Mouse (Mus musculus): ENCODE results near the gene Meis1. TPM values are rescaled to one million over a fixed set of nuclear protein-coding genes. Genes with fewer than 3 reads are reported as not detected.

Meis1 gene
- polyA plus RNA-seq, 1 experiment from 2014 or later = 132 TPM

GRCm38 (mm10) chr11:19016481-19017220, 2.1 kb downstream of the Meis1 start:
- H3K4me1 ChIP-seq (replicated peaks; ENCODE audit: control insufficient read depth, insufficient read depth, low read length) = peaks cover 9% of the 10 kb centered on the region
- H3K27ac ChIP-seq (ENCODE audit: low read depth, low read length) = peak overlapping the region; percentile 99

GRCm38 (mm10) chr11:19015731-19016461, 2.9 kb downstream of the Meis1 start:
- peak; percentile 73 for DNase-seq (ENCODE audit: low spot score)
- Histone ChIP-seq H3K4me2 (replicated peaks; ENCODE audit: low read depth, low read length) (peak overlapping the region; percentile 92), H3K4me3 (ENCODE audit: low read depth, low read length) (peak overlapping the region; percentile 88), H3K27ac (ENCODE audit: low read depth, low read length) (peak overlapping the region; percentile 99), H3K27me3 (ENCODE audit: control insufficient read depth, insufficient read depth, low read length) (no peaks in the 10 kb centered on the region), H3K9ac (ENCODE audit: low read depth, low read length) (peak overlapping the region; percentile 99), H3K36me3 (ENCODE audit: control insufficient read depth, insufficient read depth, low read length) (peaks cover 2% of the 10 kb centered on the region; the same call in 1 of the 2 replicates), H3K9me3 (ENCODE audit: control insufficient read depth, low read length) (no peaks in the 10 kb centered on the region), H3K4me1 (replicated peaks; ENCODE audit: control insufficient read depth, insufficient read depth, low read length) (peaks cover 6% of the 10 kb centered on the region)
- under 1% methylated on average over 37 of the region's 37 CpGs for WGBS
- ATAC-seq (ENCODE audit: low FRiP score) = no peak

More at GRCm38 (mm10) chr11:19016481-19017220, 2.1 kb downstream of the Meis1 start:
- H3K4me3 ChIP-seq (ENCODE audit: low read depth, low read length) = peak overlapping the region; percentile 88
- H3K9me3 ChIP-seq (ENCODE audit: control insufficient read depth, low read length) = no peaks in the 10 kb centered on the region
- WGBS = 0% methylated on average over 10 of the region's 10 CpGs
- H3K36me3 ChIP-seq (ENCODE audit: control insufficient read depth, insufficient read depth, low read length) = peaks cover 2% of the 10 kb centered on the region; the same call in 1 of the 2 replicates
- no peaks in the 10 kb centered on the region for H3K27me3 ChIP-seq (ENCODE audit: control insufficient read depth, insufficient read depth, low read length)
- H3K9ac ChIP-seq (ENCODE audit: low read depth, low read length) = peak overlapping the region; percentile 99
- peak overlapping the region; percentile 92 for H3K4me2 ChIP-seq (replicated peaks; ENCODE audit: low read depth, low read length)
- ATAC-seq (ENCODE audit: low FRiP score) = no peak
- peak; percentile 51 for DNase-seq (ENCODE audit: low spot score)

- no peaks in the 10 kb centered on the region for H3K27me3 ChIP-seq (ENCODE audit: control insufficient read depth, insufficient read depth, low read length)
- H3K9me3 ChIP-seq (ENCODE audit: control insufficient read depth, low read length) = no peaks in the 10 kb centered on the region
- H3K27ac ChIP-seq (ENCODE audit: low read depth, low read length) = peak overlapping the region; percentile 99
- H3K4me2 ChIP-seq (replicated peaks; ENCODE audit: low read depth, low read length) = peak overlapping the region; percentile 92
- peaks cover 7% of the 10 kb centered on the region for H3K4me1 ChIP-seq (replicated peaks; ENCODE audit: control insufficient read depth, insufficient read depth, low read length)
- peak overlapping the region; percentile 99 for H3K9ac ChIP-seq (ENCODE audit: low read depth, low read length)
- 1% methylated on average over 5 of the region's 5 CpGs for WGBS
- DNase-seq (ENCODE audit: low spot score) (no peak), ATAC-seq (ENCODE audit: low FRiP score) (no peak)
- peaks cover 2% of the 10 kb centered on the region; the same call in 1 of the 2 replicates for H3K36me3 ChIP-seq (ENCODE audit: control insufficient read depth, insufficient read depth, low read length)
- peak overlapping the region; percentile 88 for H3K4me3 ChIP-seq (ENCODE audit: low read depth, low read length)
Observed at GRCm38 (mm10) chr11:19015381-19015730, 3.4 kb downstream of the Meis1 start.

GRCm38 (mm10) chr11:19014441-19015161, 4.2 kb downstream of the Meis1 start:
- Histone ChIP-seq H3K9ac (ENCODE audit: low read depth, low read length) (peak overlapping the region; percentile 99), H3K4me2 (replicated peaks; ENCODE audit: low read depth, low read length) (peak overlapping the region; percentile 92), H3K27me3 (ENCODE audit: control insufficient read depth, insufficient read depth, low read length) (no peaks in the 10 kb centered on the region), H3K4me3 (ENCODE audit: low read depth, low read length) (peak overlapping the region; percentile 88), H3K27ac (ENCODE audit: low read depth, low read length) (peak overlapping the region; percentile 99), H3K36me3 (ENCODE audit: control insufficient read depth, insufficient read depth, low read length) (peaks cover 2% of the 10 kb centered on the region; the same call in 1 of the 2 replicates), H3K4me1 (replicated peaks; ENCODE audit: control insufficient read depth, insufficient read depth, low read length) (peaks cover 9% of the 10 kb centered on the region), H3K9me3 (ENCODE audit: control insufficient read depth, low read length) (no peaks in the 10 kb centered on the region)
- under 1% methylated on average over 34 of the region's 35 CpGs for WGBS
- ATAC-seq (ENCODE audit: low FRiP score) (no peak), DNase-seq (ENCODE audit: low spot score) (peak; percentile 68)

GRCm38 (mm10) chr11:19014113-19014440, 4.7 kb downstream of the Meis1 start:
- Histone ChIP-seq H3K4me2 (replicated peaks; ENCODE audit: low read depth, low read length) (peak overlapping the region; percentile 92), H3K36me3 (ENCODE audit: control insufficient read depth, insufficient read depth, low read length) (peaks cover 2% of the 10 kb centered on the region; the same call in 1 of the 2 replicates), H3K9ac (ENCODE audit: low read depth, low read length) (peak overlapping the region; percentile 99), H3K27ac (ENCODE audit: low read depth, low read length) (peak overlapping the region; percentile 99), H3K27me3 (ENCODE audit: control insufficient read depth, insufficient read depth, low read length) (no peaks in the 10 kb centered on the region), H3K4me3 (ENCODE audit: low read depth, low read length) (peak overlapping the region; percentile 88), H3K4me1 (replicated peaks; ENCODE audit: control insufficient read depth, insufficient read depth, low read length) (peaks cover 9% of the 10 kb centered on the region), H3K9me3 (ENCODE audit: control insufficient read depth, low read length) (no peaks in the 10 kb centered on the region)
- ATAC-seq (ENCODE audit: low FRiP score) (no peak), DNase-seq (ENCODE audit: low spot score) (no peak)
- WGBS = 7% methylated on average over 12 of the region's 12 CpGs

- DNase-seq (ENCODE audit: low spot score) = peak; percentile 71
- H3K27me3 ChIP-seq (ENCODE audit: control insufficient read depth, insufficient read depth, low read length) = no peaks in the 10 kb centered on the region
Observed at GRCm38 (mm10) chr11:19013141-19014112, 5.4 kb downstream of the Meis1 start.

GRCm38 (mm10) chr11:19012463-19013115, 6.2 kb downstream of the Meis1 start:
- H3K4me1 ChIP-seq (replicated peaks; ENCODE audit: control insufficient read depth, insufficient read depth, low read length) = peaks cover 17% of the 10 kb centered on the region
- WGBS = 7% methylated on average over 2 of the region's 2 CpGs
- DNase-seq (ENCODE audit: low spot score) = peak; percentile 49
- no peak for ATAC-seq (ENCODE audit: low FRiP score)
- H3K36me3 ChIP-seq (ENCODE audit: control insufficient read depth, insufficient read depth, low read length) = peaks cover 2% of the 10 kb centered on the region; the same call in 1 of the 2 replicates
- H3K27ac ChIP-seq (ENCODE audit: low read depth, low read length) = peak overlapping the region; percentile 99
- peak overlapping the region; percentile 99 for H3K9ac ChIP-seq (ENCODE audit: low read depth, low read length)
- peak overlapping the region; percentile 92 for H3K4me2 ChIP-seq (replicated peaks; ENCODE audit: low read depth, low read length)
- H3K4me3 ChIP-seq (ENCODE audit: low read depth, low read length) = peak overlapping the region; percentile 88
- H3K27me3 ChIP-seq (ENCODE audit: control insufficient read depth, insufficient read depth, low read length) = no peaks in the 10 kb centered on the region
- H3K9me3 ChIP-seq (ENCODE audit: control insufficient read depth, low read length) = no peaks in the 10 kb centered on the region

More at GRCm38 (mm10) chr11:19013141-19014112, 5.4 kb downstream of the Meis1 start:
- Histone ChIP-seq H3K36me3 (ENCODE audit: control insufficient read depth, insufficient read depth, low read length) (peaks cover 2% of the 10 kb centered on the region; the same call in 1 of the 2 replicates), H3K4me1 (replicated peaks; ENCODE audit: control insufficient read depth, insufficient read depth, low read length) (peaks cover 15% of the 10 kb centered on the region), H3K27ac (ENCODE audit: low read depth, low read length) (peak overlapping the region; percentile 99), H3K9me3 (ENCODE audit: control insufficient read depth, low read length) (no peaks in the 10 kb centered on the region), H3K4me2 (replicated peaks; ENCODE audit: low read depth, low read length) (peak overlapping the region; percentile 92), H3K9ac (ENCODE audit: low read depth, low read length) (peak overlapping the region; percentile 99), H3K4me3 (ENCODE audit: low read depth, low read length) (peak overlapping the region; percentile 88)
- 7% methylated on average over 25 of the region's 25 CpGs for WGBS
- ATAC-seq (ENCODE audit: low FRiP score) = peak; percentile 26; the same call in 1 of the 2 replicates

Measured in hindbrain, embryonic 11.5 days (tissue).